ENCODE assay signal across 20 mouse cellular contexts in the genomic region with DNA sequence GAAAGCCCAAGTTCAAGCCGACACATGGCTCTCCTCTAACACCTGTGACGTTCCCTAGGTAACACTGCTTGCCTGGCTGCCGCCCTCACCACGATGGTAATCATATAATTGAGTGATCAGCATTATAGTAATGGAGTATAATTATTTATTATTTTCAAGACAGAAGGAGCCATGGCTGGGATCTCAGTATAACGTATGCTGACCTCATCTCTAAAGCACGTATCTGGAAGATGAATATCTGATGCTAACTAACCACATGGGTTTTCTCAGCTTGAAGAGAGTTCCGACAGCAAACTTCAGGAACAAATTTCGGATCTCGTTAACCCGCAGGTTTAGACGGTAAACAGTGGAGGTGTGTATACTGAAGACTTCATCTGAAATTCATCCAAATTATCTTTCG. TPM values are rescaled to one million over a fixed set of nuclear protein-coding genes. Genes with fewer than 3 reads are reported as not detected.
DNase-seq lines count a peak whose midpoint lies in the region; ATAC-seq lines count a peak whose summit lies in the region.
"Had no signal": no experiment of that assay in that cellular context is flagged by ENCODE, and none has a peak within 500 bp of the region (broad histone marks: within the 10 kb centered on the region; RNA-seq: fewer than 3 reads in every experiment).

No protein-coding gene starts in this region.

- ATAC-seq in neural tube, embryonic 13.5 days (ENCODE audit: low read depth) = no peak
- ATAC-seq in hindbrain, embryonic 11.5 days (ENCODE audit: low FRiP score) = no peak
- no peak for ATAC-seq in midbrain, embryonic 11.5 days (ENCODE audit: low FRiP score)
- ATAC-seq: lung, postnatal 0 days had no signal

- DNase-seq in neural tube, embryonic 10.5 days (ENCODE audit: extremely low spot score, low spot score) = no peak
- no peak for DNase-seq in hindbrain, embryonic 11.5 days (ENCODE audit: low spot score)
- no peak for DNase-seq in midbrain, embryonic 11.5 days (ENCODE audit: low spot score, missing footprints)
- no peak for DNase-seq in thymus, postnatal 14 days
- no peak for DNase-seq in gastrocnemius, postnatal 4 days (ENCODE audit: low spot score in 2 of 2)
- no peak for DNase-seq in right cerebral cortex, postnatal 36 days (ENCODE audit: low spot score in 2 of 2)
- DNase-seq: adrenal gland, adult 2 months; cerebellum, adult 2 months; heart, adult 18-20 months; kidney, adult 18-20 months; kidney, postnatal 10 days; thymus, postnatal 25 days had no signal

- H3K9me3 ChIP-seq in neural tube, embryonic 13.5 days = no peaks in the 10 kb centered on the region
- H3K9me3 ChIP-seq in hindbrain, embryonic 11.5 days (ENCODE audit: control insufficient read depth, low read length) = no peaks in the 10 kb centered on the region
- H3K9me3 ChIP-seq in midbrain, embryonic 11.5 days (ENCODE audit: control insufficient read depth, low read length) = no peaks in the 10 kb centered on the region
- H3K9me3 ChIP-seq: embryonic facial prominence, embryonic 12.5 days; limb, embryonic 13.5 days; liver, embryonic 15.5 days had no signal

- no peaks in the 10 kb centered on the region for H3K36me3 ChIP-seq in neural tube, embryonic 13.5 days
- 0 out of 2 replicates have a peak, but pooled peaks cover 2% of the 10 kb centered on the region for H3K36me3 ChIP-seq in hindbrain, embryonic 11.5 days (ENCODE audit: control insufficient read depth, insufficient read depth, low read length)
- H3K36me3 ChIP-seq in midbrain, embryonic 11.5 days (ENCODE audit: control insufficient read depth, insufficient read depth, low read length) = peaks cover 3% of the 10 kb centered on the region; the same call in 1 of the 2 replicates
- H3K36me3 ChIP-seq: embryonic facial prominence, embryonic 12.5 days; limb, embryonic 13.5 days; liver, embryonic 15.5 days had no signal

- 0 out of 2 replicates have a peak overlapping the region, but pooled peaks have one; percentile 53 for H3K4me2 ChIP-seq in neural tube, embryonic 13.5 days
- H3K4me2 ChIP-seq in hindbrain, embryonic 11.5 days (replicated peaks; ENCODE audit: low read depth, low read length) = no peak overlapping the region
- H3K4me2 ChIP-seq in midbrain, embryonic 11.5 days = no peak overlapping the region; the same call in 1 of the 2 replicates
- H3K4me2 ChIP-seq: embryonic facial prominence, embryonic 12.5 days; limb, embryonic 13.5 days; liver, embryonic 15.5 days had no signal

- H3K27ac ChIP-seq in neural tube, embryonic 13.5 days (replicated peaks) = 0 out of 2 replicates have a peak overlapping the region, but pooled peaks have one; percentile 95
- H3K27ac ChIP-seq in hindbrain, embryonic 11.5 days (ENCODE audit: low read depth, low read length) = peak overlapping the region; percentile 94
- peak overlapping the region; percentile 100; the same call in 1 of the 2 replicates for H3K27ac ChIP-seq in midbrain, embryonic 11.5 days (ENCODE audit: low read depth, low read length)
- H3K27ac ChIP-seq: embryonic facial prominence, embryonic 12.5 days; limb, embryonic 13.5 days; liver, embryonic 15.5 days; stomach, postnatal 0 days had no signal

- H3K27me3 ChIP-seq in neural tube, embryonic 13.5 days = no peaks in the 10 kb centered on the region
- no peaks in the 10 kb centered on the region for H3K27me3 ChIP-seq in hindbrain, embryonic 11.5 days (ENCODE audit: control insufficient read depth, insufficient read depth, low read length)
- H3K27me3 ChIP-seq in midbrain, embryonic 11.5 days (ENCODE audit: control insufficient read depth, insufficient read depth, low read length) = no peaks in the 10 kb centered on the region
- H3K27me3 ChIP-seq: CH12.LX; embryonic facial prominence, embryonic 12.5 days; limb, embryonic 13.5 days; liver, embryonic 15.5 days had no signal

- H3K4me3 ChIP-seq in neural tube, embryonic 13.5 days = no peak overlapping the region
- no peak overlapping the region for H3K4me3 ChIP-seq in hindbrain, embryonic 11.5 days (ENCODE audit: low read depth, low read length)
- H3K4me3 ChIP-seq in midbrain, embryonic 11.5 days (ENCODE audit: low read depth, low read length) = no peak overlapping the region
- H3K4me3 ChIP-seq: embryonic facial prominence, embryonic 12.5 days; limb, embryonic 13.5 days; liver, embryonic 15.5 days had no signal

- whole genome bisulfite sequencing in neural tube, embryonic 13.5 days = 63% methylated on average over 12 of the region's 12 CpGs
- 67% methylated on average over 12 of the region's 12 CpGs for WGBS in hindbrain, embryonic 11.5 days
- 59% methylated on average over 12 of the region's 12 CpGs for WGBS in midbrain, embryonic 11.5 days

- H3K4me1 ChIP-seq in neural tube, embryonic 13.5 days (replicated peaks) = peaks cover 57% of the 10 kb centered on the region
- no peaks in the 10 kb centered on the region; the same call in 1 of the 2 replicates for H3K4me1 ChIP-seq in hindbrain, embryonic 11.5 days (replicated peaks; ENCODE audit: control insufficient read depth, insufficient read depth, low read length)
- peaks cover 58% of the 10 kb centered on the region for H3K4me1 ChIP-seq in midbrain, embryonic 11.5 days (ENCODE audit: control insufficient read depth, insufficient read depth, low read length)
- H3K4me1 ChIP-seq: liver, embryonic 15.5 days had no signal

- H3K9ac ChIP-seq in neural tube, embryonic 13.5 days = no peak overlapping the region
- no peak overlapping the region for H3K9ac ChIP-seq in hindbrain, embryonic 11.5 days (ENCODE audit: low read depth, low read length)
- H3K9ac ChIP-seq in midbrain, embryonic 11.5 days (ENCODE audit: low read length) = no peak overlapping the region
- H3K9ac ChIP-seq: embryonic facial prominence, embryonic 12.5 days; limb, embryonic 13.5 days; liver, embryonic 15.5 days had no signal

RNA-seq across cellular contexts. Expression of gene Kif21a, which starts 33.4 kb away (rescaled TPM):
- polyA plus RNA-seq in neural tube, embryonic 13.5 days (2015; fragmentation: Nextera tagmentation; extraction: Ambion mirVana) = 42.0 and 46.0 TPM in 2 replicates
- polyA plus RNA-seq in hindbrain, embryonic 11.5 days (2014; fragmentation: Nextera tagmentation; extraction: Ambion mirVana) = 51.6 and 56.3 TPM in 2 replicates
- polyA plus RNA-seq in midbrain, embryonic 11.5 days (2014; fragmentation: Nextera tagmentation; extraction: Ambion mirVana) = 77.0 and 77.3 TPM in 2 replicates
- 1 to 10 TPM; 5.9 to 6.3 TPM for total RNA-seq in gastrocnemius, postnatal 4 days (2021)
- total RNA-seq: CH12.LX; neutrophil, adult 5-6 weeks had no signal
